27 mouse cellular contexts compared by ENCODE assay signal in genomic region chr10:92933616-92934015, GRCm38 (mm10).
"Had no signal": no experiment of that assay in that cellular context is flagged by ENCODE, and none has a peak within 500 bp of the region (broad histone marks: within the 10 kb centered on the region; RNA-seq: fewer than 3 reads in every experiment).

No protein-coding gene starts in this region.

- H3K27me3 ChIP-seq: heart, embryonic 13.5 days; heart, embryonic 15.5 days; hindbrain, embryonic 13.5 days; hindbrain, embryonic 15.5 days; kidney, embryonic 15.5 days; limb, embryonic 12.5 days; liver, embryonic 13.5 days had no signal

- ATAC-seq: hindbrain, postnatal 0 days; intestine, embryonic 16.5 days had no signal

- DNase-seq: gastrocnemius, postnatal 14 days; gastrocnemius, postnatal 36 days; heart, adult 2 months; heart, postnatal 14 days; heart, postnatal 36 days; kidney, adult 11 months; kidney, adult 2 months; kidney, adult 9 months; kidney, postnatal 25 days; kidney, postnatal 4 days; layer of hippocampus, adult 9-11 months; liver; liver, embryonic 13.5 days had no signal

- H3K4me1 ChIP-seq: liver, embryonic 13.5 days had no signal

- H3K9ac ChIP-seq: heart, embryonic 13.5 days; heart, embryonic 15.5 days; hindbrain, embryonic 13.5 days; hindbrain, embryonic 15.5 days; kidney, embryonic 15.5 days; limb, embryonic 12.5 days; liver, embryonic 13.5 days had no signal

- H3K4me2 ChIP-seq: heart, embryonic 11.5 days; heart, embryonic 13.5 days; heart, embryonic 15.5 days; hindbrain, embryonic 13.5 days; hindbrain, embryonic 15.5 days; kidney, embryonic 15.5 days; limb, embryonic 12.5 days; liver, embryonic 11.5 days; liver, embryonic 13.5 days had no signal

- H3K9me3 ChIP-seq: heart, embryonic 13.5 days; heart, embryonic 15.5 days; hindbrain, embryonic 13.5 days; hindbrain, embryonic 15.5 days; kidney, embryonic 15.5 days; limb, embryonic 10.5 days; limb, embryonic 12.5 days; liver, embryonic 13.5 days had no signal

- H3K27ac ChIP-seq: heart, adult 2 months; heart, embryonic 13.5 days; heart, embryonic 15.5 days; hindbrain, embryonic 13.5 days; hindbrain, embryonic 15.5 days; hindbrain, postnatal 0 days; kidney, embryonic 15.5 days; kidney, postnatal 0 days; left cerebral cortex, adult 2 months; limb, embryonic 10.5 days; limb, embryonic 12.5 days; liver, embryonic 13.5 days had no signal

- H3K4me3 ChIP-seq: heart, adult 2 months; heart, embryonic 13.5 days; heart, embryonic 15.5 days; hindbrain, embryonic 13.5 days; hindbrain, embryonic 15.5 days; kidney, embryonic 15.5 days; layer of hippocampus, adult 2 months; left cerebral cortex, adult 2 months; limb, embryonic 10.5 days; limb, embryonic 12.5 days; liver, embryonic 13.5 days had no signal

- H3K36me3 ChIP-seq: heart, embryonic 13.5 days; heart, embryonic 15.5 days; hindbrain, embryonic 13.5 days; hindbrain, embryonic 15.5 days; kidney, embryonic 15.5 days; limb, embryonic 10.5 days; limb, embryonic 12.5 days; liver, embryonic 13.5 days had no signal
